Mouse (Mus musculus) brain, embryonic 14.5 days (tissue): Measurements from ENCODE around the gene Gm6993. TPM values are rescaled to one million over a fixed set of nuclear protein-coding genes. Genes with fewer than 3 reads are reported as not detected.

Source experiments
- DNase-seq: peaks from one replicate; pipeline ENCODE4 v3.0.0-alpha.2; 2011; ENCODE audit warnings: low read depth
- CTCF ChIP-seq: fragments of 200-500 bp; IDR thresholded peaks from 2 replicates; pipeline ENCODE4 v1.5.1; 2012; ENCODE audit warnings: inconsistent platforms, mild to moderate bottlenecking, moderate library complexity, borderline replicate concordance; ENCODE audit not compliant: insufficient read depth, insufficient read length; ENCODE audit errors: extremely low read depth
- POLR2A ChIP-seq: fragments of 200-500 bp; IDR thresholded peaks from 2 replicates; pipeline ENCODE4 v1.6.1; 2012; ENCODE audit warnings: mild to moderate bottlenecking, inconsistent platforms, borderline replicate concordance; ENCODE audit not compliant: poor library complexity, insufficient read depth, insufficient read length, severe bottlenecking; ENCODE audit errors: extremely low read depth
- polyA plus RNA-seq: library from polyadenylated mRNA; depleted of rRNA; stranded (reverse); fragments of >200 nt; gene quantifications from 2 replicates; pipeline ENCODE4 v1.2.3, GENCODE M21; 2012

Gm6993 gene
- polyA plus RNA-seq, 1 experiment: not detected

DNA sequence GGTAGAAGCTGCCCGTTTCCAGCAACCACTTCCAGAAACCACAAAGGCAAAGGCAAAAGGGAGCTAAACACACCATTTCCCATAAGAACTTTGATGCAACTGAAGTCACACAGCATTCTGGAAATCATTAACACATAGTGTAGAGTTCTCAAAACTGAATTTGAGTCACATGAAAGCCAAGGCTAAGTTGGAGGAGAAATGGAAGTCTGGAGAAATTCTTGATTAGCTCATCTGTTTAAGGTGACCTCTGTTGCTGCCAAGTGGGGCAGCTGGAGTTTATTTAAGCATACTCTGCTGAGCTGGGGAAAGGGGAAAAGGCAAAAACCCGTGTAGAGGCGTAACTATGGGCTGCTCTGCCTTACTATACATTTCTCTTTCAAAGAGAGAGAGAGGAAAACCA lies 21.8 kb upstream of the Gm6993 start:
- TF ChIP-seq CTCF (no peak), POLR2A (no peak)
- no peak for DNase-seq

- DNase-seq: peak; percentile 74
- TF ChIP-seq POLR2A (no peak), CTCF (no peak)
These were observed 19.0 kb upstream of the Gm6993 start for GRCm38 (mm10) chr12:31221522-31221921.

GRCm38 (mm10) chr12:31222282-31222681 lies 18.3 kb upstream of the Gm6993 start:
- TF ChIP-seq CTCF: no peak
- no peak for DNase-seq

GRCm38 (mm10) chr12:31222741-31223140 lies 17.8 kb upstream of the Gm6993 start:
- DNase-seq: no peak
- TF ChIP-seq POLR2A: no peak
- no peak for TF ChIP-seq CTCF

DNA sequence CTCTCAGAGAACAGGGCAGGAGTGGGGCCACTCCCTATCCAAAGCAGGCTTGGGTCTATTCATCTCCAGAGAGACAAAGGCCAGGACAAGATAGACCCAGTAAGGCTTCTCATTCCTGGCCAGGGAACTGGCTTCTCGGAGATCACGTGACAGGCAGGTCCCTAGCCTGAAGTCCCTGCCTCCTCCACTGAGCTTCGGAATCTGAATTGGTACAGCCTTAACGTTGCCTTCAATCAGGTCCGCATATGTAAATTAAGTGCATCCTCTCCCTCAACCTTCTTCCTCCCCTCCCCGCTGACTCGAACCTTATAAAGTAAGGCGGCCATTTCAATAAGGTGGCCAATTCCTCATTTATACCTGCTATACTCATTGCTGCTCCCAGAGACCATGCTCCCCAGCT lies 15.1 kb upstream of the Gm6993 start:
- TF ChIP-seq POLR2A (no peak), CTCF (no peak)

DNA sequence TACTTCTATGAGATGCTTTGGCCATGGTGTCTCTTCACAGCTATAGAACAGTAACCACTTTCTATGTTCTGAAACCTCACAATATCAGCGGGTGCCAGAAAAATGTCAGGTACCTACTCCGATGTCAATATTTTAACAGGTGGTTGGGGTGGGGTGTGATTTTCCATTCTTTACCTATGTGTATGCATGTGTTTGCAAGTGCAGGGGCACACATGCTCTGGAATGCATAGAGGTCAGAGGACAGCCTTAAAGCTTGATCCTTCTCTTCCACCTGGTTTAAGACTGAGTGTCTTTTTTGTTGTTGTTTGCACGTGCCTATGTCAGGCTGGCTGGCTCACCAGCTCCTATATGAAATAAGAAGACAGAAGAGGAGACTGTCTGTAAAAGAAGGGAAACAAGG lies 13.4 kb upstream of the Gm6993 start:
- DNase-seq: no peak
- no peak for TF ChIP-seq CTCF
- TF ChIP-seq POLR2A: no peak

More for the DNA sequence above, 15.1 kb upstream of the Gm6993 start:
- no peak for DNase-seq

GRCm38 (mm10) chr12:31228878-31229277 lies 11.7 kb upstream of the Gm6993 start:
- no peak for TF ChIP-seq CTCF
- TF ChIP-seq POLR2A: no peak
- DNase-seq: no peak

DNA sequence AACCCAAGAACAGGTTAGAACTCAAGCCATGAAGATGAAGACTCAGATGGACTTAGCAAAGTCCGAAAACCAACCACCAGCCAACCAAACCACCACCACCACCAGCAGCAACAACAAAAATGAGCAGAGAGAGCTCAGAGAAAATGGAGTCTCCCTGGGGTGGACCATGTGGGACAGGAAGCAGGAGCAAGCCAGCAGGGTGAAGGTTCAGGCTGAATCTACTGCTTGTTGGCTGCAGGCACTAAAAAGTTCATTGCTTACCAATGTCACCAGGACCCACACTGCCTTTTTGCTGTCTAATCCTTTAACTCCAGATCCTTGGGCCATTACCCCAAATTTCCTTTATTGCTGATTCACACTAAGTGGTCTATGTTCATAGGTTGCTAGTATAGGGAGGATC lies 7.9 kb upstream of the Gm6993 start:
- no peak for TF ChIP-seq CTCF
- no peak for TF ChIP-seq POLR2A
- no peak for DNase-seq

GRCm38 (mm10) chr12:31235018-31235417 lies 5.6 kb upstream of the Gm6993 start:
- no peak for DNase-seq
- TF ChIP-seq CTCF (no peak), POLR2A (no peak)

DNA sequence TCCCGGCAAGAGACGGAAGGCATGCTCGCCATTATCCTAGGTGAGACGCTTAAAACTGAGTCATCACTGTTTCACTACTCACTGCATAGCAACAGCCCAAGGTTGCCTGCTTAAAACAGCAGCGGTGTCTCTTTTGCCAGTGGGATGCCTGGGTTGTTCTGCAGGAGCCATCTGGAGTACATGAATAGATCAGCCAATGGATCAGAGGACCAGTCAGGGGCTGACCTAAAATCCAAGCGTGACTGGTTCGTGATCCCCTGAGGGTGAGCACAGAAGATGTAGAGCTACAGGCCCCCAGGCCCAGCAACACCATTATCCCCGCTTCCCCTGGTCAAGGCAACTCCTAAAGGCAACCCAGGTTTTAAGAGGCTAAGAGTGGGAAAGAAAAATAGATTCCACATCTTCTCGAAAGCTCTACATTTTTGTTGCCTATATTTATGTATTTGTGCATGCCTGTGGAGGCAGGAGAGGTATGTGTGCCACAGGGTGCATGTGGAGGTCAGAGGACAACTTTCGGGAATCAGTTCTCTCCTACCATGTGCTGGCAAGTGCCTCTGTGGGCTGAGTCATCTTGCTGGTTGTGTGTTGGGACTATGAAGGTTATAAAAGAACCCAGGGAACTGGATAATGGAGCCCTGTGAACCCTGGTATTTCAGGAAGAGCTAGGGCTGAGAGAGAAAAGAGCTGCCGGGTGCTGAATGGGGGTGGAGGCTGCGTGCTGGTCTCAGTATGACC lies 3.5 kb upstream of the Gm6993 start:
- TF ChIP-seq POLR2A (no peak), CTCF (no peak)
- no peak for DNase-seq

GRCm38 (mm10) chr12:31239031-31239583 lies 1.5 kb upstream of the Gm6993 start:
- DNase-seq: no peak
- TF ChIP-seq CTCF (no peak), POLR2A (no peak)

DNA sequence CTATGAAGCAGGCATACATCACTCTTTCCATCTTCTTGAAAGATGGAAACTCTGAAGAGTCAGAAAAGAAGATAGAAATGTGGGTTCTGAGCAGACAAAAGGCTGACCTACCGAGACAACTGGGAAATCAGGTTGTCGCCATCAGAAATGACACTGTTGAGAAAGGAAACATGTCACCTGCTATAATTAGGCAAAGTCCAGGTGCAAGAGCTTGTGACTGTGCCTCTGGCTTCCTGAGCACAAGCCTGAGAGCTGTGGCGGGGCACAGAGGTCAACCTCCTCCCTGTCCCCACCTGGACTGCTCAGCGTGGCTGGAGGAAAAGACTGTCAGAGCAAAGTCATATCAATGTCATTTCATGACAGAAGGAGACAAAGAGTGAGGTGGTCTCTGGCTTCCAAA lies 772 bp upstream of the Gm6993 start:
- no peak for TF ChIP-seq CTCF
- TF ChIP-seq POLR2A: no peak

More for the DNA sequence above, 772 bp upstream of the Gm6993 start:
- DNase-seq: no peak
